Mouse (Mus musculus): Measurements from ENCODE around the gene Tial1. TPM values are rescaled to one million over a fixed set of nuclear protein-coding genes. Genes with fewer than 3 reads are reported as not detected.

Gene Tial1
- polyA plus RNA-seq, 1 experiment from 2014 or later = 29.4 TPM

DNA sequence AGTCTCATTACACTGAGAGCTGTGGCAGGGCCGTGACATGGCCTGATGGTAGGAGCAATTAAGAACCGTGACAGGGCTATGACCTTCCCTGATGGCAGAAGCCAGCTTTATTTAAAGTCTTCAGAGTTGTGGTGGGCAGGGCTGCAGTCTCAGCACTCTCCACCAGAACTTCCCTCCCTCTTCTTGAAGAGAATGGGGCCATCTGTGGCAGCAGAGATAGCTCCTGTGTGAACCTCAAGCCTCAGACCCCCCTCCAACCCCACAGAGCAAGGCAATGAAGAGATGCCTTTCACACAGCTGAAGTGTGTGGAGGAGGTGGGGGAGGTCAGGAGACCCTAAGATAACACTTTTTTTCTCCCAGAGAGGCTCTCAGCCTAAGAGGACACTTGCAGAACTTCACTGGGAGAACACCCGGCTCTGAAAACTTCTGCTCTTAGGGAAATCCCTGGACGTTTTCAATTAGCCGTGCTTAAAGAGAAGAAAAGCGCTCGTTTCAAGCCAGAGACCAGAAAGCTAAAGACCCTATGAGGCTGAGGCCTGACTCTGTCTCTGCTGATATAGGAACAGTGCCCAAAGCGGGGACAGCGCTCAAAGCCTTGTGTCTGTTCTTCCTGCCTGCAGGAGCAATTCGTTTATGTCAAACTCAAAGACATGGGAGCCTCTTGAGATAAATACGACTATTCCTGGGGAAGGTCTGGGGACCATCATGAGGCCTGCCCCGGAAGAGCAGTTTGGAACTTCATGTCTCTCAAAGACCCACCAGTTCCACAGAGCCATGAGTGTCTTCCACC, 70.1 kb downstream of the Tial1 start:
- no peaks in the 10 kb centered on the region for H3K27me3 ChIP-seq (replicated peaks)
- no peak overlapping the region for H3K4me3 ChIP-seq
- no peak for ATAC-seq (ENCODE audit: low FRiP score, low read depth)
- H3K9me3 ChIP-seq = no peaks in the 10 kb centered on the region
- no peak overlapping the region for H3K4me2 ChIP-seq (replicated peaks)
- H3K27ac ChIP-seq = no peak overlapping the region
- H3K4me1 ChIP-seq = peaks cover 6% of the 10 kb centered on the region; the same call in 1 of the 2 replicates
- 45% methylated on average over 12 of the region's 12 CpGs for WGBS
- no peaks in the 10 kb centered on the region for H3K36me3 ChIP-seq
- H3K9ac ChIP-seq = no peak overlapping the region

Small RNA genes lying within 50 kb of the gene (microRNA-seq; reads per million reads assigned to microRNA genes)
- not detected for gene Gm24365

Other genes with a start within 250 kb of the Tial1 start
- 15.2 and 17.3 TPM in 2 replicates for gene Armc5, start 224.4 kb downstream of the Tial1 start, polyA plus RNA-seq (2016; fragmentation: Nextera tagmentation; extraction: Ambion mirVana)
- gene 9130023H24Rik, start 223.7 kb downstream of the Tial1 start, polyA plus RNA-seq (2016; fragmentation: Nextera tagmentation; extraction: Ambion mirVana) = 10.7 and 12.6 TPM in 2 replicates
- gene Tgfb1i1, start 214.9 kb downstream of the Tial1 start, polyA plus RNA-seq (2016; fragmentation: Nextera tagmentation; extraction: Ambion mirVana) = 38.1 and 38.3 TPM in 2 replicates
- not detected in 2 replicates for gene Slc5a2, start 196.1 kb downstream of the Tial1 start, polyA plus RNA-seq (2016; fragmentation: Nextera tagmentation; extraction: Ambion mirVana)
- gene BC017158, start 163.5 kb downstream of the Tial1 start, polyA plus RNA-seq (2016; fragmentation: Nextera tagmentation; extraction: Ambion mirVana) = 20.1 and 23.3 TPM in 2 replicates
- 18.6 and 22.7 TPM in 2 replicates for gene Rgs10, start 43.0 kb downstream of the Tial1 start, polyA plus RNA-seq (2016; fragmentation: Nextera tagmentation; extraction: Ambion mirVana)
- gene Bag3, start 61.9 kb upstream of the Tial1 start, polyA plus RNA-seq (2016; fragmentation: Nextera tagmentation; extraction: Ambion mirVana) = 4.5 and 4.7 TPM in 2 replicates
- gene Inpp5f, start 149.6 kb upstream of the Tial1 start, polyA plus RNA-seq (2016; fragmentation: Nextera tagmentation; extraction: Ambion mirVana) = 140 and 170 TPM in 2 replicates